Mouse (Mus musculus): ENCODE measurements around the gene Ldb3. TPM values are rescaled to one million over a fixed set of nuclear protein-coding genes. Genes with fewer than 3 reads are reported as not detected.

The Ldb3 gene
- total RNA-seq, 2 experiments from 2014 or later: not detected

DNA sequence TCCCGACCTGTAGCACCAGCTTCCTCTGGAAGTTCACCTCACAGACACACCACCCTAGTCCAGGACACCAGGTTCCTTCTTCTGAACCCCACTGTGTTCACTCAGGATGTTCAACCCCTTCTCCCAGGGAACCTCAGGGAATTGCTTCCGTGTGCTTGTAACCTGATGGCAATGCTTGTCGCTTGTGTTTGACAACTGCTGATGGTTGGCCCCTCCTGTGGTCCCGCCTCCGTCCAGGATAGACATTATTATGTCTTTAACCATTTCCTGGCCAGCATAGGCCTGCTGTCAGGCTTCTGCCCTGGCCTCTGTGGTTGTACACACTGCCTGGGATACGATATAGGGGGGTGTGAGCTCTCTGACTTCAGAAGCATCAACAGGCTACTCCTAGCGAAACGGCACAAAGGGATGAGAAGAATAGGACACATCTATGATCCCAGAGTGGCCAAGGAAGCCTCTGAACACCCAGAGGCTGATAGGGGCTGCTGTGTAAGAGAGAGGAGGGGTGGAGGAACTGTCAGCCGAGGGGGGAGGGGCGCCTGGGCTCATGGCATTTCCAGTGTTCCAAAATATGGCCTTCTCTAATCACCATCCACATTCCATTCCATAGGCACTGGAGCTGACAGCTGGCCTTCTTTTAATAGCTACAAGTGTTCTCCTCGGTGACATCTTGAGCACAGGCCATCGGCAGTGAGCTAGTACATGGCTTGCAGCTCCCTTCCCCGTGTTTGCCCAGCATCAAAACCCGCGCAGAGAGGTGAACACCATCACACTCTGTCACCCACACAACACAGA, 3.5 kb upstream of the Ldb3 start:
- no peak for ATAC-seq (replicated peaks; ENCODE audit: low FRiP score, low TSS enrichment, poor library complexity, severe bottlenecking)

DNA sequence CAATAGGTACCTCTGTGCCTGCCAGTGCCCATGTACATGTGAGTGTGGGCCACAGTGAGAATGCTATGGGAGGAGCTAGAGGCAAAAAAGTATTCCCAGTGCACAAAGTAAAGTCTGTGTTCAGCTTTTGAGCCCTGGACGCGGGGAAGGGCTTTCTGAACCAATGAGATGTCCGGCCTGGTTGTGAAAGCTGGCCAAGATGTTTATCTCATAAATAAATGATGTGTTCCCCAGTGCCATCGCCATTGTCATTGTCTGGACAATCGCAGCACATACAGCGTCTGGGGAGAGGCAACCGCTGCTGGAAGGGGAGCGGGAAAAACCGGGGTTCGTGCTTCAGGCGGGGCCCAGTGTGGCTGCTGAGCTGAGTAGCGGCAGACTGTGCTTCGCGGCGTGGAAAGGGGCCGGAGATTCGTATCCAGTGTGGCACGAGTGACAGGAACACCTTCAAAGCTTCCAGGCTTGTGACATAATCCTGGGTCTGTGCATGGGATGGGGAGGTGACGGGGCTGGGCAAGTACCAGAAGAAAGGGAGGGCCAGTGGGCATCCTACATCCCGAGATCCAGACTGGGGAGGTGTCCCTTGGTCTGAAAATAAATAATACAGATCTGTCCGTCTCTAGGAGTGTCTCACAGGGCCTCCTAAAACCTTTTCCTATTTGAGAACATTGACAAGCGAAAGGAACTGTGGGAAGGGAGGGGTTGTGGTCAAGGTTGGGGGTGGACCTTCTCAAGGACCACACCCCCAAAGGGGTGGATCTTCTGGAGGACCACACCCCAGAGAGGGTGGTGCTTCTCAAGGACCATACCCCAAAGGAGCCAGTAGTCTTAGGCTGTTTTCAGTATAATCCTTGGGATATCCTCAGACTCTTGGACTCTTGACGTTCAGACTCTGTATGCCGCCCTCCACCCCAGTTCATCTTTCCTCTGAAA, 2.5 kb upstream of the Ldb3 start:
- ATAC-seq (replicated peaks; ENCODE audit: low FRiP score, low TSS enrichment, poor library complexity, severe bottlenecking): no peak; the same call in 1 of the 2 replicates

DNA sequence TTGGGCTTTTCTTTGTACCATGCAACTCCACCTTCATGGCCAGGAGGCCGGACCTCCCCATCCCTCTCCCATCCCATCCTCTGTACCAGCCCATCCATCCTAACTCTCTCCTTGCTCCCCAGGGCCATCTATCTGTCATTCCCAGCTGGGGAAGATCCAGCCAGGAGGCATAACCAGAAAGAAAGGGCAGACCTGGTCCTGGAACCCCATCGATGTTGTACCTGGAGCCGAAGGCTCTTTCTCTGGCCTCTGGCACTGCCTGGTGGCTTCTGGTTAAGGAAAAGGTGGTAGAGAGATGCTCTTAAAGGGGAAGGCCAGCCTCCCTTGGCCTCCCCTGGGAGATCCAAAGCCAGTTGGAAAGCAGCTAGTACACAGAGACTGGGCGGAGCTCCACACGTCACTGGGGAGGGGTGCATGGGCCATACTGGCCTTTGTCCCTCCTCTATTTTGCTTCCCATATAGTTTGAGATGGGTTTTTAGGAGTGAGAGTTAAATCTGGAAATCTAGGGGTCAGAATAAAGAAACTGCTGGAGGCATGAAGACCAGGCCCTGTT, 1.6 kb upstream of the Ldb3 start:
- no peak for ATAC-seq (replicated peaks; ENCODE audit: low FRiP score, low TSS enrichment, poor library complexity, severe bottlenecking)

DNA sequence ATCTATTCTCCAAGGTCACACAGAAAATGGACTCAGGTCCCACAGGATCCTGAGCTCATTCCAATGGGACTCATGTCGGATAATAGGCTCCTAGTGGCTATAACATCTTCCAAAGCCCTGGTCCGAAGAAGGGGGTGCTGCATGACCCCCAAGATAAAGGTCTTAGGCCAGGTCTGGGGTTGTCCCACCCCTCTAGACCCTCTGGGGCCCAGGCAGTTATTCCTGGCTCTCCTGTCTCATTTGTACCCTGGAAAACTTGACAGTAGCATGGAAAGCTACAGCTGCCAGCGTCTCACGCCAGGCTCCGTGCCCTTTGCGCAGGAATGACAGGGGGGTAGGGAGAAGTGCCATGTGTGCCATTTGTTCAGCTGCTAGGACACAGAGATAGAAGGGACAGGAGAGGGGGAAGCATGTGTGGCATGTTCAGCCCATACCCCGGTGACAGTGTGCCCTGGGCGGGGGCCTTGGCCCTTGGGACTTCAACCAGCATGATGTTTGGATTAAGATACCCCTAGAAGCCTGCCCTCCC, 767 bp upstream of the Ldb3 start:
- ATAC-seq (replicated peaks; ENCODE audit: low FRiP score, low TSS enrichment, poor library complexity, severe bottlenecking): no peak

DNA sequence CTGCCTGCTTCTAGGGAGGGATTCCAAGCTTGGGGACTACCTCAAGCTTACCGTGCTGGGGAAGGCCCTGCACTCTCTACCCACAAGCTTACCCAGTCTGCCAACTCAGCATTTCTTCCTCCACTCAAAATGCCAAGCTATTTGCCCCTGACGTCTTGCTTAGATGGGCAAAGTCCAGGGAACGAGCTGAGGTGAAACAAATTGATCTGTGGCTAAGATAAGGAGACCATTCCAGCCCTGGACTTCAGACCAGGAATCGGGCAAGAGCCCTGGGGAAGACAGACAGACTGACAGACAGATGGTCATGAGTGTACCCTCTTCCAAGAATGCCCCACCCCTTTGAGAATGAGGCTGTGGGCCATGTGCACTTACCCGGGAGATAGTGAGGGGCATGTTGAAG, 477 bp downstream of the Ldb3 start:
- no peak for ATAC-seq (replicated peaks; ENCODE audit: low FRiP score, low TSS enrichment, poor library complexity, severe bottlenecking)

DNA sequence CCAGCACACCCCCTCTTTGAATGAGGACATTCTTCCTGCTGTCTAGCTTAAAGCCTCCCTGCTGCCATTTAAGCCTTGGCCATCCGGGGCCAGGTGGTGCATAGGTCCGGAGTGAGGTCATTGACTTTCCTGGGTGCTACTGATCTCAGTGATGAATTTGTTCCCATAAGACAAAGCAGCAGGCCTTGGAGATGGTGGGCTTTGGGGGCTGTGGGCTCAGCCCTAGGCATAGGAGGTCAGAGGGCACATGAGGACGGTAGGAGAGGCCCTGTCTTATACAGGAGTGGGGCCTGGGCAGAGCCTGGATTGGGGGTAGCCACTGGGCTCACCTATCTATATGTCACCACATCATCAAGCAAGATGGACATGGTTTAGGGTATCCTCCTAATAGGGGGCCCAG, 1.6 kb downstream of the Ldb3 start:
- no peak for ATAC-seq (replicated peaks; ENCODE audit: low FRiP score, low TSS enrichment, poor library complexity, severe bottlenecking)

DNA sequence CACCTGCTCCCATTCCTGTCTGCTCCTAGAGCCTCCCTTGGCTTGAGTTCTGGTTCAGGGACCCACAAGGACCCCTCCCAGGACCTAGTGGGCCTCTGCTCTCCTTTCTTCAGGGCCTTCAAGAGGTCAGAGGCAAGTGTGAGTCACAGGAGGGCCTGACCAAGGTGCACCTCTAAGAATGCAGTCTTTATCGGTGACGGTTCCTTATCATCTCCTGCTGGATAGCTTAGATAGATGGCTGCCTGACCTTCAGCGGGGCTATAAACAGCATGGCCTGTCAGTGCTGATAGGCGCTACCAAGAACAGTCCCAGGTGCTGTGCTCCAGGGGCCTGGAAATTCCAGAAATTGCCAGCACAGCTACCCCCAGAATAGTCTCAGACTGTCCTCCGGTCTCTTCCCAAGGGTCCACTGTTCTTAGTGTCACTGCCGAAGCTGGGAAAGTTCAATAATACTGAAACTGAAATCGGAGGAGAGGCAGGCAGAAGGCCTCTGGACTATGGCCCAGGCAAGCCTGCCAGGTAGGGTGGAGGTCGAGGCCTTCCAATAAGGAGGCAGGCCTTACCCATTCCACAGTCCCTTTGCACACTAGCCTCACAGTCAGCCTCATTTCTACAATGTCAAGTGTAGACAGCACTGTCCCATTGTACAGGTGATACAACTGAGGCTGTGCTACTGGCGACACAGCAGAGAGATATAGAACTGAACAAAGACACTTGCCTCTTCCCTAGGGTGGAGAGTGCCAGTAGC, 3.0 kb downstream of the Ldb3 start:
- ATAC-seq (replicated peaks; ENCODE audit: low FRiP score, low TSS enrichment, poor library complexity, severe bottlenecking): no peak

DNA sequence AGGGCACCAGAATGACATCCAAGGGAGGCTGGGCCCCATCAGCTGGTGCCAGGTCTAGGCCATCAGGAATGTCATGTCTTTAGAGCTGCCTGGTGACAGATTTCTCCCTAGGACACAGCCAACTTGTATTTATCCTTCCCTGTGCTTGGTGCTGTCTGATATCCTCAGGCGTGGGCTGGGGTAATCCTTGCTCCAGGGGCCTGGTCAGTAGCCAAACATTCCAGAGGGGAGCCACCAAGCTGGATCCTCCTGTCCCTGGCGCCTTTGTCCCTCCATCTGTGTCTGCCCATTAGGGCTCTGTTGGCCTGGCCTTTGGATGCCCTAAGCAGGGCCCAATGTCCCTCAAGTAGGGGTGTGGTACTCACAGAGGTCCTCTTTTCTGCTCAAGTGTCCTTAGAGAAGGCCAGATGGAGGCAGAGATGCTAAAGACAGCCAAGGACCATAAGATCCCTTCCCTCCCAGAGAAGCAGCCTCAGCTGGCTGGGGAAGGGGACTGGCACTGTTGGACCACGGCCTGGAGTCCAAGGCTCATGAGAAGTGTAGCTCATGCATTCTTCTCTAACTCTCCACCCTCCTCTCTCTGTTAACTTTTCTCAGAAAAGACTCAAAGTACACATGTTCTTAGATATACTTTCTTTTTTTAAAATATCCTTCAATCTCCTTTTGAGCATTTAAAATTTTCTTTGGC, 5.6 kb downstream of the Ldb3 start:
- no peak for ATAC-seq (replicated peaks; ENCODE audit: low FRiP score, low TSS enrichment, poor library complexity, severe bottlenecking)

DNA sequence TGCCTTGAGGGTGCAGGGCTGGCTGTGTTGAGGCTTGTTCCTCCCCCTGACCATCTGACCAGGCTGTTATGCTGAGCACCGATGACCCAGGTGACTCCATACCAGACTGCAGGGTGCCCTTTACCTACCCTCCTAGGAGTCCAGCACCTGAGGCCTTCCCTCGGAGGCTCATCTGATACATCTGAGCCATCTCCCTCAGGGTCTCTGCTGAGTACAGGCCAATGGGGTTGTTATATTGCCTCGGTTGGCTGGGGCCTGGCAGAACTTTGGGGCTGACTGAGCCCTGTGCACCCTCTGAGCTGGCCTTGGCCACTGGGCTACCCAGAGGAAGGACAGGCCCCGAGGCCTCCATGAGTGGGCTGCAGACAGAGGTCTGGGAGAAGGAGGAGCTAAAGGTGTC, 11.6 kb downstream of the Ldb3 start:
- ATAC-seq (replicated peaks; ENCODE audit: low FRiP score, low TSS enrichment, poor library complexity, severe bottlenecking): no peak

DNA sequence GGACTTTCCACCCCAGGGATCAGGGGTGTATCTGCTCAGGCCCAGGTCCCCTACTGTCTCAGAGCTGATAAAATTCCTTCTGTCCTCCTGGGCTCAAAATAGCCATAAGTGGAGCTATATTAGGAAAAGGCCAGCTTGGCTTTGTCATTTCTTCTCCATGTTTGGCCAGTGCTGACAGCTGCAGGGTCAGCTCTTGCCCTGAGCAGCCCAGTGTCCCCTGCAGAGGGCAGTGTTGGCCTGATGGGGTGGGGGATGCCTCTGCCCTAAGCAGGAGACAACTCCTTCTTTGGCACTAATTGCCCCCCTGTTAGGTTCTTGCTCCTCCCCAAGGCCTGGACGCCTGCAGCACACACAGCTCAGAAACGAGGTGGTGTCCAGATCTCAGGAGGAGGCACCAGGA, 14.4 kb downstream of the Ldb3 start:
- no peak for ATAC-seq (replicated peaks; ENCODE audit: low FRiP score, low TSS enrichment, poor library complexity, severe bottlenecking)

DNA sequence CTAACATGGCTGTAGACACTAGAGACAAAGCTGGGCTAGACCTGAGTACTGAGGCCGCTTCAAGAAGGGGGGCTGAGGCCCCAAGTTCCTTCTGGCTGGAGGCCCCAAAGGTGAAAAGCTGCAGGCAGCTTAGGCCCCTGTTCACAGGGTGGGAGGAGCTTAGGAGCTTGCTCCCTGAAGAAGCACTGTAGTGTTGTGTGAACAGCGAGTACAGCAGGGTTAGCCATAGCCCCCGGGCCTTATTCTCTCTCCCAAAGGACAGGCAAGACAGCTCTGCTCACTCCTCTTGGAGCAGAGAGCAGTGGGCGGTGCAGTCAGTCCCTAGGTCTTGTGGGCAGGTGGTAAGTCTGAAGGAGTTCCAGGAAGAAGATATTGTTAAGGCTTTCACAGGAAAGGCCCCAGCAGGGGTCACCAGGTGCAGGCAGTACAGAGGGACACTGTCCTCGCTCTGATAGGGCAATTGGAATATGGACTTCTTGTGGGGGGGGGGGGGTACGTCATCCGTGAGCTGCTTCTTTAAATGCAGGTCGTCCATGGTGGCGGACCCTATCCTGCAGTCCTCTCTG, 15.1 kb downstream of the Ldb3 start:
- no peak for ATAC-seq (replicated peaks; ENCODE audit: low FRiP score, low TSS enrichment, poor library complexity, severe bottlenecking)

DNA sequence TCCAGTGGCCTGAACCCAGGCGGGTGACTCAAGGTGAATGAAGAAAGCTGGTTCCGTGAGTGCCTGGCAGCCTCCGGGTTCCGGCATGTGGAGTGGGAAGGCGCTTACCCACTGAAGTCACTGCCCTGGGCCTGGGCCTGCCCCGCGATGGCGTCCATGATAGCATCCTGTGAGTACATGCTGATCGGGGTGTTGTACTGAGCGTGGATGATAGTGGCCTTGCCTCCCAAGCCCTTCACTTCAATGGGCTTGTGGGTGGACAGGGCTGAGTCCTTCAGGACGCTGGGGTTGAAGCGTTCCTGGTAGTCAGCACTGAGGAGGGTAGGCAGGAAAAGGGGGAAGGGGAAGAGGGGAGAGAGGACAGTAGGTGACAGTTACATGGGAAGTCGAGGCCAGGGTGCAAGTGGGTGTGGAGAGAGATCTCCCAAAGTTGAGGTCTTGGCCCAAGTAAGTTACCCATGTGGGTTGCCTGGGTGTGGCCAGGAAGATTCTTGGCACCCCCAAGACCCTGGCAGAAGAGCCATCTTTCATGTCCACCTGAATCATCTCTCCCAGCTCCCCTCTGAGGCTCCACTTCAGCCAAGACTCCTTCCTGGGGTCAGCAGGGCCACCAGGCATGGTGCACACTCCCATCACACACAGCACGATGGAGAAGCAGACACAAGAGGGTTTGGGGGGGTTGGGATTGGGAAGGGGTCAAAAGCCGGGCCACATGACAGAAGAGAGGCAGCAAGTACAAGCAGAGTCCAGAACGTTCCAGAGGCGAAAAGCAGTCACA, 16.7 kb downstream of the Ldb3 start:
- ATAC-seq (replicated peaks; ENCODE audit: low FRiP score, low TSS enrichment, poor library complexity, severe bottlenecking): no peak

DNA sequence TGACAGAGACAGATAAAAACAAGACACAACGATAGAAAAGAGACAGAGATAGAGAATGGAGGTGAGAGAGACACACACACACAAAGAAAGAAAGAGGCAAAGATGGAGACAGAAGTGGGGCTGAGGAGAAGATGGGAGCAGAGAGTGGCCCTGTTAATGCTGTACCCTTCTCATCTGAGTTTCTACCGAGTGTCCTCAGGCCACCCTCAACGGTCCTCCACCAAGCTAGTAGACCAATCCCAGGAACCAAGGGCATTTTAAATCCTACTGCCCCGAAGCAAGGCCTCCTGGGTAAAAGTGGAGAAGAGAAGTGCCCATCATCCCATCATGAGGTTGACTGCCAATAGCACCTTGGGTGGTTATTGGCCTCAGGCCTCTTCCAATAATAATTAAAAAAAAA, 17.6 kb downstream of the Ldb3 start:
- no peak for ATAC-seq (replicated peaks; ENCODE audit: low FRiP score, low TSS enrichment, poor library complexity, severe bottlenecking)

DNA sequence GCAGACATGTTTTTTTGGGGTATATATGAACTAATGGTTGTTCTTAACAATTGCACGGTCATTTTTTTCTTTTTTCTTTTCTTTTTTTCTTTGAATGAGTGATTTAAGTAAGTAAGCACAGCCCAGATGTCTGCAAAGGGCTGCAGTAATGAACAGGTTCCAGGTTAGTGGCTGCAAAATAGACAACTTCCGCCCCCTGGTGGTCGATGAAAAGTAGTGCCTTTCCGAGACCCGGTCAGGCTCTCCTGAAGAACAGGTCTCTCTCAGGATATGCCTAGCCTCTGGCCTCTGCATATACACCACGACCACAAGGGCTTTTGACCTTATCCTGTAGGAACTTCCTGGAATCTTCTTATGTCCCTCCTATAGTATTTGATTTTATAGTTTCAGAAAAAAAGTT, 18.2 kb downstream of the Ldb3 start:
- peak; percentile 61 for ATAC-seq (replicated peaks; ENCODE audit: low FRiP score, low TSS enrichment, poor library complexity, severe bottlenecking)

DNA sequence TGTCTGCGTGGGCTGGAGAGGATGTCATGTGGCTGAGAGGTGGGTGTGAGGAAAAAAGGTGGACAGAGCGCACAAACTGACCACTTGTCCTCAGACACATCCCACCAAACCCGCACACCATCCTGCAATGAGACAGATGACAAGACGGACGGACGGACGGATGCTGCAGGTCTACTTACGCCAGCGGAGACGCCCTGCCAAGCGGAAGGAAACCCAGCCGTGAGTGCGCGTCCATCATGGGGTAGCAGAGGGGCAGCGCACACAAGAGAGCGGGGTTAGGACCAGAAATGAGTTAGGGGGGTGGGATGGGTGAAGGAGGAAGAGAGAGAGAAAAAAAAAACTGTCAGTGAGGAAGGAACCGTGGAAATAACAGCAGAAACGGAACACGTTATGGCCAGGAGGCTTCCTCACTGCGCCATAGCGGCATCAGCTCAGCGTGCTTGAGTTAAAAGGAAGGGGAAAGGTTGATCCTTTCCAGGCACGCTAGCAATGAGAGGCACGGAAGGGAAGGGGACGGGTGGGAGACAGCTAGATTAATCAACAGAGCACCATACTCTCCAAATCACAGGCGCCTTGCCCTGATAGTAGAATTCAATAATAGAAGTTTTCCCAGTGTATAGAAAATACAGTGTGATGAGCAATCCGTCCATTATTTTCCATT, 18.8 kb downstream of the Ldb3 start:
- no peak for ATAC-seq (replicated peaks; ENCODE audit: low FRiP score, low TSS enrichment, poor library complexity, severe bottlenecking)

DNA sequence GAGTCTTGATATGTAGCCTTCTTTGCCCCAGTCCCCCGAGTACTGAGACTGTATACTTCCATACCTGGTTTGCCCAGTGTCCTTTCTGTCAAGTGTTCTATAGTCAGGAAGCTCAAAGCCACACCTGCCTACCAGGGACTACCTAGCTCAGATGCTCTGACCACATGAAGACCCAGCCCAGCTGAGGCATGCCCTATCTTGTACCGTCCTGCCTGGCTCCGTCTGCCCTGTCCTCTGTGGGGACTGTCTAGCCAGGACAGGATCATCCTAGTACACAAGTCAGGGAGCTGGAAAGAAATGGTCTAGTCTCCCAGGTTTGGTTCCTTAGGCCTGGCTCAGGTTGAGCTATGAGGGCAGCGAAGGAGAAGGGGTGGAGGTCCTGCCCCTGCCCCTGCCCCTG, 19.9 kb downstream of the Ldb3 start:
- no peak for ATAC-seq (replicated peaks; ENCODE audit: low FRiP score, low TSS enrichment, poor library complexity, severe bottlenecking)

DNA sequence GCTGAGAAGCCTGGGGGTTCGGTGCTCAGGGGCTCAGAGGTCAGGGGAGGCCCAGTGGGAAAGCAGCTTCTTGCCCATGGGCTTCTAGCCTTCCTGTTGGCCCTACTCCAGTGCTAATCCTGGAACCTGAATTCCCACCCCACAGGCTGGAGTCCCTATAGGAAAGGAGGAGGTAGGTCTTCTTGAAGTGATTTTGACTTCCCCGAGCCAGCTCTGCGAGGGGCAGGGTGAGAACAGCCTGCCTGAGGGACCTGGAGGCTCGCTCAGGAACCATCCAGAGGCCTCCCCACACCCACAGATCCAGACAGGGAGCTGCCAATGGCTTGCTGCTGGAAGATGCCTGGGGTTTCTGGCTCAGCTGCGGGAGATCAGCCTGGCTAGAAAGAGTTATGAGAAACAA, 20.8 kb downstream of the Ldb3 start:
- no peak for ATAC-seq (replicated peaks; ENCODE audit: low FRiP score, low TSS enrichment, poor library complexity, severe bottlenecking)

Data from megakaryocyte-erythroid progenitor cell, adult 5-6 weeks (primary cell).